Mouse (Mus musculus) ovary, adult 2 months (tissue): ENCODE results near the gene Ddx31. TPM values are rescaled to one million over a fixed set of nuclear protein-coding genes. Genes with fewer than 3 reads are reported as not detected.

Experiments
- polyA plus RNA-seq: library from polyadenylated mRNA; depleted of rRNA; stranded (reverse); fragments of >200 nt; gene quantifications from 2 replicates; pipeline ENCODE4 v1.2.3, GENCODE M21; 2012; rRNA removed

Ddx31 gene
- 4.6 and 6.3 TPM in 2 replicates for polyA plus RNA-seq

DNA sequence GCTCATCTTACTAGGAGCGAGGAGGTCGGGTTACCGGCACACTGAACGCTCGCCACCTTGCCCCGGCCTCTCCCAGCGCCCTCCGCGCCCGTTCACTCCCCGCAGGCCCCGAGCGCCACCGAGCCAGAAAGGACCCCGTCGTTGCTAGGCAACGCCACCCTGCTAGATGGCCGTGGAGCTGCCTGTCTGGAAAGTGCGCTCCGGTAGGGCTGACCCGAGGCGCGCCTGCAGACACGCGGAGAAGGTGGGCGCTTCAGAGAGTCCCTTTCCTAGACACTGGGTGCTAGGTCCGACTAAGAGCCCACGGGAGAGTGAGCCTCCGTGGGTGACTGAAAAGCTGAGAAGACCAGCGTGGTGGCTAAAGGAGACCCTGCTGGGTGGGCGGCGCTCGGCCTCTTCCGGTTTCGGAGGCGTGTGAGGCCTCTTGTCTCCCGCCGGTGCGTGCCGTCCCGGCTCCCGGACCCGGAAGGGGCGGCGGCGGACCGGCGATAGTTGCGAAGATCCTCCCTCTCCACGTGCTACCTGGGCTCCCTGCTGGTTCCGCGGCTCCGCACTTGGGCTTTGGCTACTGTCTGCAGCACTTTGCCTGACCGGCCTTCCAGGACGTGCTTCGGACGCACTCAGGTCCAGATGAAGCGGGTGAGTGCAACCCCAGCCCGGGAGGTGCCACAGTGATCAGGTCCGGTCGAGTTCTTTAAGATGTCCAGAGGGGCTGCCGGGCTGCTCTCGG, at the start of gene Ddx31, which contains the start of gene Gtf3c4:
Gene Ddx31, plus strand, starts transcription at position 185 of the 730 bp plus-strand sequence.
Gene Gtf3c4, minus strand, starts transcription at position 139 of the 730 bp plus-strand sequence.

DNA sequence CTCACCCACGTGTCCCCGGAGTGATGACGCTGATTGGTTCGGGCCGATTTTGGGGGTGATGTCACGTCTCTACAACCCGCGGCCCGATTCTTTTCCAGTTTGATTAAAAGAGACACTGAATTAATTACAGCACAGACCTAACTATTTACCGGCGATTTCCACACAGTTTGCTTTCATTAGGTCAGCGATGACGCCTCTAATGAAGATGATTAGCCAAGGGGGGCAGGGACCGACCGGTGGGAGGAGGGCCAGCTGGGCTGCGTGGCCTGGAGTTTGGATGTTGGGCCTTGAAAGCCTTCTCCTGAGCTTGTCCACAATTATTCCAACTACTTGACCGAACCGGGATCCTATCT, 76.3 kb downstream of the Ddx31 start, which contains the start of gene Barhl1:
Gene Barhl1, minus strand, starts transcription at position 156 of the 353 bp plus-strand sequence.

Other genes starting within 250 kb of the Ddx31 start
- gene Gfi1b, start 218.4 kb upstream of the Ddx31 start, polyA plus RNA-seq = 0.24 and 0.32 TPM in 2 replicates
- gene Tsc1, start 199.2 kb upstream of the Ddx31 start, polyA plus RNA-seq = 16.2 and 17.2 TPM in 2 replicates
- 13.2 and 14.0 TPM in 2 replicates for gene Spaca9, start 140.7 kb upstream of the Ddx31 start, polyA plus RNA-seq
- gene Ak8, start 140.2 kb upstream of the Ddx31 start, polyA plus RNA-seq = 3.4 and 4.4 TPM in 2 replicates
- gene Gtf3c4, start within 50 bp of the Ddx31 start, polyA plus RNA-seq = 17.3 and 20.1 TPM in 2 replicates
- 0.96 and 1.3 TPM in 2 replicates for gene Barhl1, start 76.3 kb downstream of the Ddx31 start, polyA plus RNA-seq
- 3.9 and 5.9 TPM in 2 replicates for gene Cfap77, start 214.7 kb downstream of the Ddx31 start, polyA plus RNA-seq
- gene Ttf1, start 219.9 kb downstream of the Ddx31 start, polyA plus RNA-seq = 7.1 and 8.2 TPM in 2 replicates